Mouse (Mus musculus) naive thymus-derived CD4-positive, alpha-beta T cell, adult 2 months (primary cell): Measurements from ENCODE around the gene Zcchc2.

Experiments used
- DNase-seq: peaks from one replicate; pipeline ENCODE4 v3.0.0-alpha.2; 2011; ENCODE audit warnings: low read depth

The Zcchc2 gene

GRCm38 (mm10) chr1:106073166-106073565 lies 83.0 kb downstream of the Zcchc2 start:
- DNase-seq, result no peak

GRCm38 (mm10) chr1:106074141-106074540 lies 83.9 kb downstream of the Zcchc2 start:
- DNase-seq, result no peak

- DNase-seq, result no peak
Measured at GRCm38 (mm10) chr1:106074656-106075055, 84.5 kb downstream of the Zcchc2 start.

GRCm38 (mm10) chr1:106076641-106077040 lies 86.4 kb downstream of the Zcchc2 start:
- no peak for DNase-seq

GRCm38 (mm10) chr1:106077166-106077565 lies 87.0 kb downstream of the Zcchc2 start:
- no peak for DNase-seq
